Mouse (Mus musculus) testis, adult 2 months (tissue): ENCODE measurements around the gene Arhgef28.

Source experiments
- CTCF ChIP-seq: fragments of 200-500 bp; IDR thresholded peaks from 2 replicates; pipeline ENCODE4 v1.5.1; 2012; ENCODE audit warnings: low read depth, mild to moderate bottlenecking, inconsistent platforms, low read length, moderate library complexity; ENCODE audit not compliant: control insufficient read depth, insufficient read depth, insufficient replicate concordance
- POLR2A ChIP-seq: fragments of 200-500 bp; IDR thresholded peaks from 2 replicates; pipeline ENCODE4 v1.6.1; 2012; ENCODE audit warnings: low read depth, mild to moderate bottlenecking, inconsistent platforms, low read length, moderate library complexity; ENCODE audit not compliant: control insufficient read depth

- TF ChIP-seq CTCF (no peak), POLR2A (no peak)
These were observed 229.1 kb downstream of the Arhgef28 start for GRCm38 (mm10) chr13:97977104-97977503.
